Mouse (Mus musculus): ENCODE data around the gene Pakap. TPM values are rescaled to one million over a fixed set of nuclear protein-coding genes. Genes with fewer than 3 reads are reported as not detected.
A peak's percentile ranks its signal among the peaks of the same experiment; 100 is the strongest.

Gene Pakap
- polyA plus RNA-seq, 1 experiment from 2014 or later = 25.7 TPM

DNA sequence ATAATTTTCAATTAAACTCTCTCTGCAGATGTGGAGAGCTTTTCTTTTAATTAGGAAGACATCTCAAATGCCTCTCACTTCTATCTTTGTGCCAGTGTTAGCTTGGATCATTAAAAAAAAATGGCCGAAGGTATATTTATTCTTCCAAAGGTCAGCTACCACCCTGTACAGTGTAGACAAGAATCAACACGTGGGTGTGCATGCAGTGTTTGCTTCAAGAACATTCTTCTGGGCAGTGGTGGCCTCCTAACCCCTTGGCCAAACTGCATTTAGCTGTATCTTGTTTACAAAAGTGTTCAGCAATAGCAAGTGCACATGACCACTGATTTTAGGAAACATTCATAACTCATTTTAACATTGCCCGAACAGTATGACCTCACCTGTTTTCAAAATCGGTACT is 241.5 kb downstream of the Pakap start:
- Histone ChIP-seq H3K27ac (ENCODE audit: low read length) (no peak overlapping the region), H3K4me2 (ENCODE audit: low read depth, low read length) (no peak overlapping the region), H3K9ac (ENCODE audit: low read length) (no peak overlapping the region), H3K4me3 (replicated peaks; ENCODE audit: low read length) (no peak overlapping the region), H3K4me1 (ENCODE audit: control insufficient read depth, insufficient read depth, low read length) (no peaks in the 10 kb centered on the region; the same call in 1 of the 2 replicates), H3K9me3 (replicated peaks; ENCODE audit: control insufficient read depth, low read length) (no peaks in the 10 kb centered on the region), H3K36me3 (ENCODE audit: control insufficient read depth, insufficient read depth, low read length) (no peaks in the 10 kb centered on the region), H3K27me3 (ENCODE audit: control insufficient read depth, insufficient read depth, low read length) (no peaks in the 10 kb centered on the region)
- 59% methylated on average over 4 of the region's 4 CpGs for WGBS
- ATAC-seq (ENCODE audit: insufficient read depth, low FRiP score) = peak; percentile 61; the same call in 1 of the 2 replicates

- Histone ChIP-seq H3K9ac (ENCODE audit: low read length) (no peak overlapping the region), H3K36me3 (ENCODE audit: control insufficient read depth, insufficient read depth, low read length) (no peaks in the 10 kb centered on the region), H3K4me2 (ENCODE audit: low read depth, low read length) (no peak overlapping the region), H3K9me3 (replicated peaks; ENCODE audit: control insufficient read depth, low read length) (no peaks in the 10 kb centered on the region), H3K27ac (ENCODE audit: low read length) (no peak overlapping the region), H3K27me3 (ENCODE audit: control insufficient read depth, insufficient read depth, low read length) (no peaks in the 10 kb centered on the region), H3K4me1 (ENCODE audit: control insufficient read depth, insufficient read depth, low read length) (no peaks in the 10 kb centered on the region; the same call in 1 of the 2 replicates), H3K4me3 (replicated peaks; ENCODE audit: low read length) (no peak overlapping the region)
- WGBS = 90% methylated on average over 1 of the region's 1 CpGs
- no peak for ATAC-seq (ENCODE audit: insufficient read depth, low FRiP score)
These were observed 244.1 kb downstream of the Pakap start for GRCm38 (mm10) chr4:57812075-57812474.

DNA sequence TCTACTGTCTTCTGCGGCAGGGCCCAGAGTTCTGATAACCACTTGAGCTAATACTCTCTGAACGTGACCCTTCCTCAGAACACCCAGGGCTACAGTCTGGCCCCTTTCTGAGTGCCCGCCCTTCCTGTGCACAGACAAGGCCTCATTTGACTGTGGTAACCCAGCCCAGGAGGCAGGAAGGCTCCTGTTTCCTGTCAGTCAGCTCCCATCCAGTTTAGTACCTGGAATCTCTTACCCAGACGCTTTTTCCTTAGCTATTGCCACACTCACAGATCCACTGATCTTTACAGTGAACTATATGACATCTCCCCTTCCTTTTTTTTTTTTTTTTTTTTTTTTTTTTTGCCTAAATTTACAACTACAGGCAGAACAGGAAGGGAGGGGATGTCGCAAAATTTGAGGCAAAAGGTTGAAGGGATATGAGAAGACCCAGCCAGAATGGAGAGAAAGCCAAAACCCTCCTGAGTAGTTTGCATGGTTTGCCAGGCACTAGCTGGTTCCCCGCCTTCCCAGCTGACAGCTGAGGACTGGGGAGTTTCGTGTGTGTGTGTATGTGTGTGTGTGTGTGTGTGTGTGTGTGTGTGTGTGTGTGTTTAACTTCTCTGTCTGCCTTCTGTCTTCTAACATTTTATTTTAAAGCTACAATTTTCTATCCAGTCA is 245.1 kb downstream of the Pakap start:
- no peak overlapping the region for H3K9ac ChIP-seq (ENCODE audit: low read length)
- H3K9me3 ChIP-seq (replicated peaks; ENCODE audit: control insufficient read depth, low read length) = no peaks in the 10 kb centered on the region
- H3K27me3 ChIP-seq (ENCODE audit: control insufficient read depth, insufficient read depth, low read length) = no peaks in the 10 kb centered on the region
- peak; percentile 55; the same call in 1 of the 2 replicates for ATAC-seq (ENCODE audit: insufficient read depth, low FRiP score)
- no peak overlapping the region for H3K4me3 ChIP-seq (replicated peaks; ENCODE audit: low read length)
- no peaks in the 10 kb centered on the region for H3K36me3 ChIP-seq (ENCODE audit: control insufficient read depth, insufficient read depth, low read length)
- H3K4me1 ChIP-seq (ENCODE audit: control insufficient read depth, insufficient read depth, low read length) = no peaks in the 10 kb centered on the region; the same call in 1 of the 2 replicates
- 29% methylated on average over 7 of the region's 7 CpGs for WGBS
- H3K4me2 ChIP-seq (ENCODE audit: low read depth, low read length) = no peak overlapping the region
- H3K27ac ChIP-seq (ENCODE audit: low read length) = peak overlapping the region; percentile 55

- WGBS = 77% methylated on average over 4 of the region's 4 CpGs
- Histone ChIP-seq H3K4me3 (replicated peaks; ENCODE audit: low read length) (no peak overlapping the region), H3K9ac (ENCODE audit: low read length) (no peak overlapping the region), H3K27me3 (ENCODE audit: control insufficient read depth, insufficient read depth, low read length) (no peaks in the 10 kb centered on the region), H3K9me3 (replicated peaks; ENCODE audit: control insufficient read depth, low read length) (no peaks in the 10 kb centered on the region), H3K36me3 (ENCODE audit: control insufficient read depth, insufficient read depth, low read length) (no peaks in the 10 kb centered on the region), H3K4me2 (ENCODE audit: low read depth, low read length) (no peak overlapping the region), H3K27ac (ENCODE audit: low read length) (peak overlapping the region; percentile 55; the same call in 1 of the 2 replicates), H3K4me1 (ENCODE audit: control insufficient read depth, insufficient read depth, low read length) (no peaks in the 10 kb centered on the region; the same call in 1 of the 2 replicates)
- ATAC-seq (ENCODE audit: insufficient read depth, low FRiP score) = no peak
These were observed 245.6 kb downstream of the Pakap start for GRCm38 (mm10) chr4:57813576-57813945.

DNA sequence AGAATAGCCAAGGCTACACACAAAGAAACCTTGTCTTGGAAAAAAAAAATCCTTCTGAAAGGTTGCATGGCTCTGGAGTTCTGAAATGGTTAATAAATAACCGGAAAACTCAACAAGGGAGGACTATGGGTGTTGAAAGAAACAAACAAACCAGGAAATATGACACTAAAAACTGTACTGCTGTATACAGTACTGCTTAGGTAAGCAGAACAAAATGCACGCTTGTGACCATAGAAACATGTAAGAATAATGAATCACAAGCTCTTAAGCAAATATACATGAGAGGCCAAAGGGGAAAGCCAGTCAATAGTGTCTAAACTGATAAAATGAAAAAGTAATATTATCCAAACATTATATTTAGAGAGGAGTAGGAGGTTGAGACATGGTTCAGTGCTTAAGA is 247.4 kb downstream of the Pakap start:
- Histone ChIP-seq H3K36me3 (ENCODE audit: control insufficient read depth, insufficient read depth, low read length) (no peaks in the 10 kb centered on the region), H3K27me3 (ENCODE audit: control insufficient read depth, insufficient read depth, low read length) (no peaks in the 10 kb centered on the region), H3K4me1 (ENCODE audit: control insufficient read depth, insufficient read depth, low read length) (no peaks in the 10 kb centered on the region; the same call in 1 of the 2 replicates), H3K9me3 (replicated peaks; ENCODE audit: control insufficient read depth, low read length) (no peaks in the 10 kb centered on the region), H3K4me3 (replicated peaks; ENCODE audit: low read length) (no peak overlapping the region), H3K9ac (ENCODE audit: low read length) (no peak overlapping the region), H3K27ac (ENCODE audit: low read length) (no peak overlapping the region), H3K4me2 (ENCODE audit: low read depth, low read length) (no peak overlapping the region)
- ATAC-seq (ENCODE audit: insufficient read depth, low FRiP score) = peak; percentile 71; the same call in 1 of the 2 replicates
- 51% methylated on average over 2 of the region's 2 CpGs for WGBS

DNA sequence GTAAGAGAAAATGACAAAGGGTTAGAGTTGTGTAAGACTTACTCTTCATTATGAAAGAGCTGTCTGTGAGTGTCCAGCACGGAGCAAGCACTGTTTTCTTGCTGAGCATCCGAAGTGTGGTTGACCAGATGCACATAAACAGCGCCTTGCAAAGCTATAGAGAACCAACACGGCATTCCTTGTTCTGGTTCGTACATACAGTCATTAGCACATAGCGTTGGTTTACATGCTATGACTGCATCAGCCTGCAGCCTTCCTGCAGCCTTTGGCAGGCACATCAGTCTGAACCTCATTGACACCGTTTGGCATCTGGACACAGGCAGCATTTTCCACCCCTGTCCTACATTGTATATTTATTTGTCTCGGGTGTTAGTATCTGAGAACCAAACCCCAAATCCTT is 248.2 kb downstream of the Pakap start:
- WGBS = 84% methylated on average over 8 of the region's 8 CpGs
- Histone ChIP-seq H3K9me3 (replicated peaks; ENCODE audit: control insufficient read depth, low read length) (no peaks in the 10 kb centered on the region), H3K27ac (ENCODE audit: low read length) (no peak overlapping the region), H3K4me3 (replicated peaks; ENCODE audit: low read length) (no peak overlapping the region), H3K9ac (ENCODE audit: low read length) (no peak overlapping the region), H3K4me2 (ENCODE audit: low read depth, low read length) (no peak overlapping the region), H3K36me3 (ENCODE audit: control insufficient read depth, insufficient read depth, low read length) (no peaks in the 10 kb centered on the region), H3K4me1 (ENCODE audit: control insufficient read depth, insufficient read depth, low read length) (no peaks in the 10 kb centered on the region; the same call in 1 of the 2 replicates), H3K27me3 (ENCODE audit: control insufficient read depth, insufficient read depth, low read length) (no peaks in the 10 kb centered on the region)
- ATAC-seq (ENCODE audit: insufficient read depth, low FRiP score) = no peak

DNA sequence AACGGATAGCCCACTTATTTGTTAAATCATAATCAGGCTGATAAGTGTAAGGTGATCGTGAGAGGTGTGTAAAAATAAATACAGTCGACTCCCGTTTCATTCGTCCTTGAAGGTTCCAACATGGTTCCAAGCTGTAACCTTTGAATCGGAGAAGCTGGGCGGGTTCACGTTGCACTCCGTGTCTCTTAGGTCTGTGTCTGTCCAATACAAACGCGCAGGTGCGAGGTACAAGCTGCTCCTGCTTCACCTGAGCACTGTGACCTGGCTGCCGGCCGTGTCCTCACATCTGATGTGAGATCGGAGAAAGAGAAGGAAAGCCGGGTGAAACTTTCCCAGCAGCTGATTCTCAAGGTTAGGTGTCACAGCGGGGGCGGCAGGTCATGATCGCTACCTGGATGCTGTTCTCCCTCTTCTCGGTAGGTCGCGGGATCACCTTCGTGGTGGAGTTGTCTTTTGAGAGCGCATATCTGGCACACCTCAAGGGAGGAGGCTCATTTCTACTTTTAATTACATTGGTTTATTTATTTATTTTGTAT is 252.9 kb downstream of the Pakap start:
- H3K27me3 ChIP-seq (ENCODE audit: control insufficient read depth, insufficient read depth, low read length) = no peaks in the 10 kb centered on the region
- no peak; the same call in 1 of the 2 replicates for ATAC-seq (ENCODE audit: insufficient read depth, low FRiP score)
- H3K36me3 ChIP-seq (ENCODE audit: control insufficient read depth, insufficient read depth, low read length) = no peaks in the 10 kb centered on the region
- no peak overlapping the region for H3K27ac ChIP-seq (ENCODE audit: low read length)
- no peak overlapping the region for H3K4me3 ChIP-seq (replicated peaks; ENCODE audit: low read length)
- H3K4me1 ChIP-seq (ENCODE audit: control insufficient read depth, insufficient read depth, low read length) = peaks cover 6% of the 10 kb centered on the region; the same call in 1 of the 2 replicates
- H3K9me3 ChIP-seq (replicated peaks; ENCODE audit: control insufficient read depth, low read length) = no peaks in the 10 kb centered on the region
- H3K4me2 ChIP-seq (ENCODE audit: low read depth, low read length) = no peak overlapping the region
- WGBS = 74% methylated on average over 24 of the region's 24 CpGs
- no peak overlapping the region for H3K9ac ChIP-seq (ENCODE audit: low read length)

GRCm38 (mm10) chr4:57821556-57822356 is 253.8 kb downstream of the Pakap start:
- Histone ChIP-seq H3K4me2 (ENCODE audit: low read depth, low read length) (peak overlapping the region; percentile 25), H3K27ac (ENCODE audit: low read length) (peak overlapping the region; percentile 42), H3K9me3 (replicated peaks; ENCODE audit: control insufficient read depth, low read length) (no peaks in the 10 kb centered on the region), H3K9ac (ENCODE audit: low read length) (peak overlapping the region; percentile 54; the same call in 1 of the 2 replicates), H3K4me3 (replicated peaks; ENCODE audit: low read length) (no peak overlapping the region), H3K4me1 (ENCODE audit: control insufficient read depth, insufficient read depth, low read length) (peaks cover 6% of the 10 kb centered on the region; the same call in 1 of the 2 replicates), H3K27me3 (ENCODE audit: control insufficient read depth, insufficient read depth, low read length) (no peaks in the 10 kb centered on the region), H3K36me3 (ENCODE audit: control insufficient read depth, insufficient read depth, low read length) (no peaks in the 10 kb centered on the region)
- peak; percentile 40; the same call in 1 of the 2 replicates for ATAC-seq (ENCODE audit: insufficient read depth, low FRiP score)
- 16% methylated on average over 11 of the region's 11 CpGs for WGBS

GRCm38 (mm10) chr4:57822641-57823040 is 254.7 kb downstream of the Pakap start:
- Histone ChIP-seq H3K4me3 (replicated peaks; ENCODE audit: low read length) (no peak overlapping the region), H3K9me3 (replicated peaks; ENCODE audit: control insufficient read depth, low read length) (no peaks in the 10 kb centered on the region), H3K9ac (ENCODE audit: low read length) (no peak overlapping the region), H3K36me3 (ENCODE audit: control insufficient read depth, insufficient read depth, low read length) (no peaks in the 10 kb centered on the region), H3K27me3 (ENCODE audit: control insufficient read depth, insufficient read depth, low read length) (no peaks in the 10 kb centered on the region), H3K27ac (ENCODE audit: low read length) (no peak overlapping the region), H3K4me1 (ENCODE audit: control insufficient read depth, insufficient read depth, low read length) (peaks cover 6% of the 10 kb centered on the region; the same call in 1 of the 2 replicates), H3K4me2 (ENCODE audit: low read depth, low read length) (no peak overlapping the region)
- no peak for ATAC-seq (ENCODE audit: insufficient read depth, low FRiP score)
- 82% methylated on average over 5 of the region's 5 CpGs for WGBS

Measured in stomach, embryonic 16.5 days (tissue).